Mouse (Mus musculus): ENCODE results near the gene Nuak2.

DNA sequence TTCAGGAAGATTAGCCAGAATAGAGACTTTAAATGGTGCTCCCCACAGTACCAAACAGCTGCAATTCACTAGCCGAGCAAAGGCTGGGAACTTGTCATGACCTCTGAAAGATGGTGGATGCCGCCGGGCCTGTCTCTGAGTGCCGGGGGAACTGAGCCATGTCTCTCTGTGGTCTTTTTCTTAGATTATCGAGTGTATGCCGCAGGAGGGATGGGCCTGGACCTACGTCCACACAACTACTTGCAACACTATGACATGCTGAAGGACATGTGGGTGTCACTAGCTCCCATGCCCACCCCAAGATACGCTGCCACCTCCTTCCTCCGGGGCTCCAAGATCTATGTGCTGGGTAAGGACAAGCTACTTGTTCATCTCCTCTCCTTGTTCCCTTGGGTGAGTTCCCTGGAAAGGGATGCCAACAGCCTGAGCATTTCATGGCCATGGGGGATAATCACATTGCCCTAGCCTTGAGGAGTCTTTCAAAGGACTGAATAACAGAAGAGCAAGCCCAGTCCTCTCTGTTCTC is 13.5 kb upstream of the Nuak2 start:
- TF ChIP-seq CTCF (IDR thresholded peaks at IDR 0.05; ENCODE audit: borderline replicate concordance, insufficient read depth, low read depth, low read length) = no peak
- TF ChIP-seq POLR2A (IDR thresholded peaks at IDR 0.05; ENCODE audit: borderline replicate concordance, insufficient read depth, low read length) = no peak

Measured in cerebellum, adult 2 months (tissue).